In genomic region chr7:127616336-127616735, GRCm38 (mm10) we compare ENCODE assay signal across 9 mouse cellular contexts. TPM values are rescaled to one million over a fixed set of nuclear protein-coding genes. Genes with fewer than 3 reads are reported as not detected.
A peak's percentile ranks its signal among the peaks of the same experiment; 100 is the strongest.
DNase-seq lines count a peak whose midpoint lies in the region; ATAC-seq and TF ChIP-seq lines count a peak whose summit lies in the region.
"Had no signal": no experiment of that assay in that cellular context is flagged by ENCODE, and none has a peak within 500 bp of the region (broad histone marks: within the 10 kb centered on the region; RNA-seq: fewer than 3 reads in every experiment).

No protein-coding gene starts in this region.

- 74% methylated on average over 1 of the region's 1 CpGs for WGBS in hindbrain, embryonic 10.5 days
- WGBS in midbrain, embryonic 15.5 days, result 65% methylated on average over 1 of the region's 1 CpGs

- DNase-seq in cerebellum, adult 9-11 months, result peak; percentile 24
- peak; percentile 27 for DNase-seq in A20 (ENCODE audit: low read depth, low spot score)
- no peak for DNase-seq in hindbrain, embryonic 10.5 days (ENCODE audit: low spot score)
- no peak for DNase-seq in left cerebral cortex, adult 2 months (ENCODE audit: extremely low spot score in 1 of 2, low spot score in 2 of 2)
- no peak for DNase-seq in left cerebral cortex, postnatal 10 days (ENCODE audit: extremely low spot score in 1 of 2, low spot score in 2 of 2)
- DNase-seq in kidney, adult 18-20 months, result no peak

- no peak for ATAC-seq in cerebellum, adult (ENCODE audit: insufficient number of reproducible peaks, low FRiP score, low TSS enrichment)
- no peak for ATAC-seq in midbrain, embryonic 15.5 days (replicated peaks)

- peaks cover 27% of the 10 kb centered on the region for H3K36me3 ChIP-seq in hindbrain, embryonic 10.5 days
- peaks cover 13% of the 10 kb centered on the region for H3K36me3 ChIP-seq in midbrain, embryonic 15.5 days (replicated peaks)

- H3K4me2 ChIP-seq in midbrain, embryonic 15.5 days, result peak overlapping the region; percentile 91

- H3K27ac ChIP-seq in hindbrain, embryonic 10.5 days, result no peak overlapping the region
- H3K27ac ChIP-seq in midbrain, embryonic 15.5 days, result peak overlapping the region; percentile 92; the same call in 1 of the 2 replicates
- no peak overlapping the region for H3K27ac ChIP-seq in left cerebral cortex, adult 2 months

- peak overlapping the region; percentile 20; the same call in 1 of the 2 replicates for H3K9ac ChIP-seq in midbrain, embryonic 15.5 days

- no peaks in the 10 kb centered on the region for H3K27me3 ChIP-seq in hindbrain, embryonic 10.5 days (ENCODE audit: insufficient read depth, poor library complexity, severe bottlenecking)
- H3K27me3 ChIP-seq in midbrain, embryonic 15.5 days (replicated peaks), result no peaks in the 10 kb centered on the region

- H3K4me1 ChIP-seq in hindbrain, embryonic 10.5 days (replicated peaks), result peaks cover 28% of the 10 kb centered on the region
- peaks cover 29% of the 10 kb centered on the region for H3K4me1 ChIP-seq in midbrain, embryonic 15.5 days

- H3K4me3 ChIP-seq in hindbrain, embryonic 10.5 days, result peak overlapping the region; percentile 30
- H3K4me3 ChIP-seq in midbrain, embryonic 15.5 days, result peak overlapping the region; percentile 97
- H3K4me3 ChIP-seq in left cerebral cortex, adult 2 months, result no peak overlapping the region

- TF ChIP-seq CTCF in left cerebral cortex, adult 2 months (IDR thresholded peaks at IDR 0.05), result no peak

- 0 out of 2 replicates have a peak, but pooled peaks cover 3% of the 10 kb centered on the region for H3K9me3 ChIP-seq in hindbrain, embryonic 10.5 days
- H3K9me3 ChIP-seq in midbrain, embryonic 15.5 days, result no peaks in the 10 kb centered on the region

- intact Hi-C loops in left cerebral cortex, adult 2 months (cut with DNase I), result no loop called here
- intact Hi-C loops in left cerebral cortex, postnatal 10 days (cut with DNase I), result no loop called here

RNA-seq across cellular contexts. Expression of gene Zfp629, which starts 0.7 kb away (rescaled TPM):
- 34.5 and 36.7 TPM in 2 replicates for polyA plus RNA-seq in hindbrain, embryonic 10.5 days (2016; fragmentation: Nextera tagmentation; extraction: Ambion mirVana)
- polyA plus RNA-seq in midbrain, embryonic 15.5 days (2015; fragmentation: Nextera tagmentation; extraction: Ambion mirVana), result 25.5 and 26.6 TPM in 2 replicates
- total RNA-seq in left cerebral cortex, adult 2 months (2021), result 10 to 100 TPM; 24.5 to 26.2 TPM
- total RNA-seq in left cerebral cortex, postnatal 10 days (2021), result 10 to 100 TPM; 22.3 to 29.8 TPM

RNA-seq across cellular contexts. Expression of gene Rnf40, which starts 27.8 kb away (rescaled TPM):
- polyA plus RNA-seq in hindbrain, embryonic 10.5 days (2016; fragmentation: Nextera tagmentation; extraction: Ambion mirVana), result 57.8 and 58.8 TPM in 2 replicates
- polyA plus RNA-seq in midbrain, embryonic 15.5 days (2015; fragmentation: Nextera tagmentation; extraction: Ambion mirVana), result 47.9 and 51.1 TPM in 2 replicates
- 10 to 100 TPM; 78.8 to 79.6 TPM for total RNA-seq in left cerebral cortex, adult 2 months (2021)
- 10 to 100 TPM; 63.8 to 64.1 TPM for total RNA-seq in left cerebral cortex, postnatal 10 days (2021)

RNA-seq across cellular contexts. Expression of gene Ccdc189, which starts 27.9 kb away (rescaled TPM):
- 15.7 and 16.5 TPM in 2 replicates for polyA plus RNA-seq in hindbrain, embryonic 10.5 days (2016; fragmentation: Nextera tagmentation; extraction: Ambion mirVana)
- polyA plus RNA-seq in midbrain, embryonic 15.5 days (2015; fragmentation: Nextera tagmentation; extraction: Ambion mirVana), result 10.8 and 10.9 TPM in 2 replicates
- total RNA-seq in left cerebral cortex, adult 2 months (2021), result 10 to 100 TPM in 1 of 2 experiments, 1 to 10 TPM in 1; 9.4 to 10.8 TPM
- total RNA-seq in left cerebral cortex, postnatal 10 days (2021), result 1 to 10 TPM; 8.1 to 8.3 TPM

RNA-seq across cellular contexts. Expression of gene Phkg2, which starts 43.2 kb away (rescaled TPM):
- polyA plus RNA-seq in hindbrain, embryonic 10.5 days (2016; fragmentation: Nextera tagmentation; extraction: Ambion mirVana), result 47.0 and 54.1 TPM in 2 replicates
- 60.0 and 61.0 TPM in 2 replicates for polyA plus RNA-seq in midbrain, embryonic 15.5 days (2015; fragmentation: Nextera tagmentation; extraction: Ambion mirVana)
- 10 to 100 TPM; 78.1 to 79.8 TPM for total RNA-seq in left cerebral cortex, adult 2 months (2021)
- 10 to 100 TPM; 71.4 to 76.7 TPM for total RNA-seq in left cerebral cortex, postnatal 10 days (2021)

RNA-seq across cellular contexts. Expression of gene Tmem265, which starts 55.1 kb away (rescaled TPM):
- polyA plus RNA-seq in hindbrain, embryonic 10.5 days (2016; fragmentation: Nextera tagmentation; extraction: Ambion mirVana), result 7.9 and 13.7 TPM in 2 replicates
- polyA plus RNA-seq in midbrain, embryonic 15.5 days (2015; fragmentation: Nextera tagmentation; extraction: Ambion mirVana), result 5.7 and 6.3 TPM in 2 replicates
- total RNA-seq in left cerebral cortex, adult 2 months (2021), result 1 to 10 TPM in 1 of 2 experiments, under 1 TPM in 1; 0.50 to 1.0 TPM
- total RNA-seq in left cerebral cortex, postnatal 10 days (2021), result 1 to 10 TPM; 1.8 to 4.9 TPM
- total RNA-seq: adrenal gland, postnatal 4 days had no signal

Comparison
In these comparisons a context has a peak if more than half of its experiments do, and no peak if none do; other contexts are left out.
1. DNase-seq: peak in cerebellum, adult 9-11 months (single experiment) and A20 (single experiment); none in hindbrain, embryonic 10.5 days (single experiment), left cerebral cortex, adult 2 months (0 of 2), left cerebral cortex, postnatal 10 days (0 of 2) and kidney, adult 18-20 months (single experiment).